In genomic region chr4:129793713-129794329, GRCm38 (mm10) we compare ENCODE assay signal across 8 mouse cellular contexts. TPM values are rescaled to one million over a fixed set of nuclear protein-coding genes. Genes with fewer than 3 reads are reported as not detected.
DNase-seq lines count a peak whose midpoint lies in the region; ATAC-seq and TF ChIP-seq lines count a peak whose summit lies in the region.

No protein-coding gene starts in this region.

- no peak for ATAC-seq in kidney, embryonic 15.5 days (replicated peaks; ENCODE audit: low FRiP score)
- peak; percentile 73 for ATAC-seq in liver, embryonic 14.5 days (ENCODE audit: insufficient read depth)
- ATAC-seq in stomach, postnatal 0 days (ENCODE audit: low FRiP score, low TSS enrichment) = peak; percentile 96

- TF ChIP-seq POLR2A in kidney, adult 2 months (IDR thresholded peaks at IDR 0.05; ENCODE audit: low read depth, low read length) = no peak

- no peak overlapping the region for H3K4me2 ChIP-seq in kidney, embryonic 15.5 days
- peak overlapping the region; percentile 13 for H3K4me2 ChIP-seq in liver, embryonic 14.5 days (ENCODE audit: low read depth)
- no peak overlapping the region for H3K4me2 ChIP-seq in stomach, postnatal 0 days (replicated peaks; ENCODE audit: low read depth)

- H3K27me3 ChIP-seq in kidney, embryonic 15.5 days = no peaks in the 10 kb centered on the region
- no peaks in the 10 kb centered on the region for H3K27me3 ChIP-seq in kidney, adult 2 months (replicated peaks; ENCODE audit: control insufficient read depth, insufficient read depth, low read length)
- no peaks in the 10 kb centered on the region for H3K27me3 ChIP-seq in liver, embryonic 14.5 days (ENCODE audit: control insufficient read depth, insufficient read depth, low read length)
- no peaks in the 10 kb centered on the region; the same call in 1 of the 2 replicates for H3K27me3 ChIP-seq in stomach, postnatal 0 days (ENCODE audit: control insufficient read depth, insufficient read depth, low read length)

- TF ChIP-seq CTCF in kidney, adult 2 months (conservative IDR thresholded peaks at IDR 0.05; ENCODE audit: insufficient read depth, insufficient read length, low read depth, low read length) = no peak
- TF ChIP-seq CTCF in liver, embryonic 14.5 days (IDR thresholded peaks at IDR 0.05; ENCODE audit: low read depth) = no peak
- no peak for TF ChIP-seq CTCF in stomach, postnatal 0 days (IDR thresholded peaks at IDR 0.05; ENCODE audit: low read depth)

- H3K36me3 ChIP-seq in kidney, embryonic 15.5 days = no peaks in the 10 kb centered on the region
- H3K36me3 ChIP-seq in kidney, adult 2 months (ENCODE audit: control insufficient read depth, insufficient read depth, low read length) = no peaks in the 10 kb centered on the region
- H3K36me3 ChIP-seq in liver, embryonic 14.5 days (replicated peaks; ENCODE audit: control insufficient read depth, insufficient read depth, low read depth) = no peaks in the 10 kb centered on the region
- H3K36me3 ChIP-seq in stomach, postnatal 0 days (ENCODE audit: control insufficient read depth, insufficient read depth, low read length) = no peaks in the 10 kb centered on the region

- H3K4me1 ChIP-seq in kidney, embryonic 15.5 days = peaks cover 49% of the 10 kb centered on the region
- no peaks in the 10 kb centered on the region; the same call in 1 of the 2 replicates for H3K4me1 ChIP-seq in kidney, adult 2 months (ENCODE audit: control insufficient read depth, insufficient read depth, low read length)
- peaks cover 23 to 41% of the 10 kb centered on the region in 2 experiments for H3K4me1 ChIP-seq in liver, embryonic 14.5 days (replicated peaks; ENCODE audit: control insufficient read depth in 2 of 2, insufficient read depth in 2 of 2, low read length in 1 of 2)
- H3K4me1 ChIP-seq in stomach, postnatal 0 days (replicated peaks; ENCODE audit: control insufficient read depth, insufficient read depth) = 0 out of 2 replicates have a peak, but pooled peaks cover 5% of the 10 kb centered on the region

- peak; percentile 33 for TF ChIP-seq EP300 in liver, embryonic 14.5 days (IDR thresholded peaks at IDR 0.05; ENCODE audit: low read depth)
- TF ChIP-seq EP300 in stomach, postnatal 0 days (optimal IDR thresholded peaks at IDR 0.05) = no peak

- peak overlapping the region; percentile 93; the same call in 1 of the 2 replicates for H3K27ac ChIP-seq in kidney, embryonic 15.5 days
- H3K27ac ChIP-seq in kidney, adult 2 months (ENCODE audit: insufficient read depth, low read depth, low read length) = no peak overlapping the region
- H3K27ac ChIP-seq in liver, embryonic 14.5 days = no peak overlapping the region
- H3K27ac ChIP-seq in stomach, postnatal 0 days (replicated peaks) = peak overlapping the region; percentile 20; the same call in 1 of the 2 replicates

- no peak for DNase-seq in kidney, adult 2 months
- DNase-seq in adrenal gland, postnatal 36 days = peak; percentile 40 to 58
- DNase-seq in liver, embryonic 14.5 days (ENCODE audit: low read depth in 3 of 3, low spot score in 3 of 3) = peak; percentile 38 to 84 (median 42)
- peak; percentile 84 for DNase-seq in stomach, postnatal 0 days (ENCODE audit: low spot score)
- no peak for DNase-seq in right cerebral cortex, adult 18-20 months
- no peak for DNase-seq in embryo, embryonic 11 days
- no peak for DNase-seq in heart, postnatal 25 days (ENCODE audit: low spot score)

- WGBS in kidney, embryonic 15.5 days = 59% methylated on average over 5 of the region's 5 CpGs
- 75% methylated on average over 5 of the region's 5 CpGs for WGBS in kidney, adult 2 months
- whole genome bisulfite sequencing in liver, embryonic 14.5 days (ENCODE audit: insufficient replicate concordance) = 11% methylated on average over 5 of the region's 5 CpGs
- 46% methylated on average over 5 of the region's 5 CpGs for WGBS in stomach, postnatal 0 days

- H3K9me3 ChIP-seq in kidney, embryonic 15.5 days (replicated peaks) = no peaks in the 10 kb centered on the region
- H3K9me3 ChIP-seq in liver, embryonic 14.5 days (ENCODE audit: control insufficient read depth, low read length) = no peaks in the 10 kb centered on the region
- H3K9me3 ChIP-seq in stomach, postnatal 0 days (ENCODE audit: control insufficient read depth, low read length) = no peaks in the 10 kb centered on the region

- H3K4me3 ChIP-seq in kidney, embryonic 15.5 days (replicated peaks) = no peak overlapping the region
- H3K4me3 ChIP-seq in kidney, adult 2 months (ENCODE audit: insufficient read depth, low read depth, low read length) = no peak overlapping the region
- H3K4me3 ChIP-seq in liver, embryonic 14.5 days (ENCODE audit: insufficient read depth in 1 of 2, low read depth in 2 of 2, low read length in 2 of 2) = no peak overlapping the region
- no peak overlapping the region for H3K4me3 ChIP-seq in stomach, postnatal 0 days (ENCODE audit: low read depth, low read length)

- intact Hi-C loops in heart, postnatal 25 days (cut with DNase I) = no loop called here

- H3K9ac ChIP-seq in kidney, embryonic 15.5 days = no peak overlapping the region
- H3K9ac ChIP-seq in liver, embryonic 14.5 days (replicated peaks) = no peak overlapping the region
- H3K9ac ChIP-seq in stomach, postnatal 0 days (ENCODE audit: low read length) = no peak overlapping the region

RNA-seq across cellular contexts. Expression of gene Ptp4a2, which starts 17.2 kb away (rescaled TPM):
- polyA plus RNA-seq in kidney, embryonic 15.5 days (2015; fragmentation: Nextera tagmentation; extraction: Ambion mirVana) = 311 and 374 TPM in 2 replicates
- polyA plus RNA-seq in kidney, adult 2 months (2012; rRNA removed) = 29.9 and 41.5 TPM in 2 replicates
- total RNA-seq in adrenal gland, postnatal 36 days (2021) = 100 to 1,000 TPM; 311 to 416 TPM
- 26.1 and 42.2 TPM in 2 replicates for polyA plus RNA-seq in liver, embryonic 14.5 days (2012; rRNA removed)
- polyA plus RNA-seq in liver, embryonic 14.5 days (2014; fragmentation: Nextera tagmentation; extraction: Ambion mirVana) = 150 and 154 TPM in 2 replicates
- polyA plus RNA-seq in stomach, postnatal 0 days (2015; fragmentation: Nextera tagmentation; extraction: Ambion mirVana) = 270 and 275 TPM in 2 replicates
- 100 to 1,000 TPM; 192 to 205 TPM for total RNA-seq in heart, postnatal 25 days (2021)

RNA-seq across cellular contexts. Expression of gene Khdrbs1, which starts 51.7 kb away (rescaled TPM):
- polyA plus RNA-seq in kidney, embryonic 15.5 days (2015; fragmentation: Nextera tagmentation; extraction: Ambion mirVana) = 118 and 125 TPM in 2 replicates
- polyA plus RNA-seq in kidney, adult 2 months (2012; rRNA removed) = 16.0 TPM in 2 replicates
- total RNA-seq in adrenal gland, postnatal 36 days (2021) = 10 to 100 TPM; 66.0 to 83.9 TPM
- 12.5 and 16.7 TPM in 2 replicates for polyA plus RNA-seq in liver, embryonic 14.5 days (2012; rRNA removed)
- 24.0 and 28.2 TPM in 2 replicates for polyA plus RNA-seq in liver, embryonic 14.5 days (2014; fragmentation: Nextera tagmentation; extraction: Ambion mirVana)
- 37.7 and 38.6 TPM in 2 replicates for polyA plus RNA-seq in stomach, postnatal 0 days (2015; fragmentation: Nextera tagmentation; extraction: Ambion mirVana)
- 10 to 100 TPM; 38.0 to 46.9 TPM for total RNA-seq in heart, postnatal 25 days (2021)

Comparison
In these comparisons a context has a peak if more than half of its experiments do, and no peak if none do; other contexts are left out.
1. H3K27ac ChIP-seq: peak in kidney, embryonic 15.5 days (single experiment) and stomach, postnatal 0 days (single experiment); none in kidney, adult 2 months (single experiment) and liver, embryonic 14.5 days (single experiment).
2. DNase-seq: peak in adrenal gland, postnatal 36 days (2 of 2), liver, embryonic 14.5 days (3 of 3) and stomach, postnatal 0 days (single experiment); none in kidney, adult 2 months (single experiment), right cerebral cortex, adult 18-20 months (single experiment), embryo, embryonic 11 days (single experiment) and heart, postnatal 25 days (single experiment).